Mouse (Mus musculus) myocyte (in vitro differentiated cells): ENCODE measurements around the gene Cyb561. TPM values are rescaled to one million over a fixed set of nuclear protein-coding genes. Genes with fewer than 3 reads are reported as not detected.

Source experiments
- H3K27me3 ChIP-seq: one replicate; pipeline ENCODE4 v1.6.1; 2011; ENCODE audit not compliant: control insufficient read depth, insufficient read depth, insufficient read length
- H3K36me3 ChIP-seq: one replicate; pipeline ENCODE4 v1.6.1; 2011; ENCODE audit not compliant: control insufficient read depth, insufficient read depth
- H3K4me2 ChIP-seq: one replicate; pipeline ENCODE4 v1.6.1; 2011; ENCODE audit warnings: low read depth, control low read depth
- H3K4me3 ChIP-seq: one replicate; pipeline ENCODE4 v1.5.1; 2011; ENCODE audit warnings: mild to moderate bottlenecking, control low read depth, moderate library complexity
- H3K79me2 ChIP-seq: one replicate; pipeline ENCODE4 v1.6.1; 2011; ENCODE audit not compliant: control insufficient read depth, insufficient read depth
- H3ac ChIP-seq: one replicate; pipeline ENCODE4 v1.6.1; 2011; ENCODE audit not compliant: control insufficient read depth, insufficient read length
- CEBPB ChIP-seq: IDR thresholded peaks from 2 replicates; pipeline ENCODE4 v1.6.1; 2011; ENCODE audit warnings: mild to moderate bottlenecking, moderate library complexity; ENCODE audit not compliant: poor library complexity, insufficient read depth, severe bottlenecking
- E2F4 ChIP-seq: IDR thresholded peaks from one replicate; pipeline ENCODE4 v1.6.1; 2011; ENCODE audit warnings: mild to moderate bottlenecking, control low read depth, moderate library complexity; ENCODE audit not compliant: insufficient read depth
- MAX ChIP-seq: IDR thresholded peaks from one replicate; pipeline ENCODE4 v1.6.1; 2011; ENCODE audit warnings: low read depth, mild to moderate bottlenecking, control low read depth
- MYOD1 ChIP-seq, 3 experiments: IDR thresholded peaks; one replicate each; pipeline ENCODE4 v1.6.1; 2011; ENCODE audit warnings: control low read depth in 2 of 3, low read depth in 2 of 3, mild to moderate bottlenecking in 2 of 3, moderate library complexity in 1 of 3; ENCODE audit not compliant: insufficient read length in 2 of 3, control insufficient read depth in 1 of 3
- MYOG ChIP-seq, 3 experiments: IDR thresholded peaks; one replicate each; pipeline ENCODE4 v1.6.1; 2011; ENCODE audit warnings: control low read depth in 2 of 3, low read depth in 2 of 3, mild to moderate bottlenecking in 2 of 3; ENCODE audit not compliant: insufficient read length in 2 of 3, control insufficient read depth in 1 of 3, insufficient read depth in 1 of 3
- POLR2A ChIP-seq: IDR thresholded peaks from one replicate; pipeline ENCODE4 v1.6.1; 2011; ENCODE audit warnings: low read depth, mild to moderate bottlenecking, control low read depth, moderate library complexity; ENCODE audit not compliant: insufficient read length
- POLR2AphosphoS2 ChIP-seq: IDR thresholded peaks from one replicate; pipeline ENCODE4 v1.6.1; 2011; ENCODE audit warnings: low read depth, control low read depth; ENCODE audit not compliant: insufficient read length
- REST ChIP-seq: IDR thresholded peaks from one replicate; pipeline ENCODE4 v1.6.1; 2011; ENCODE audit warnings: mild to moderate bottlenecking, control low read depth, moderate library complexity; ENCODE audit not compliant: insufficient read depth, insufficient read length
- SRF ChIP-seq: IDR thresholded peaks from one replicate; pipeline ENCODE4 v1.6.1; 2011; ENCODE audit warnings: low read depth; ENCODE audit not compliant: control insufficient read depth, insufficient read length
- TCF12 ChIP-seq: IDR thresholded peaks from one replicate; pipeline ENCODE4 v1.6.1; 2011; ENCODE audit warnings: mild to moderate bottlenecking, control low read depth; ENCODE audit not compliant: poor library complexity, insufficient read depth, severe bottlenecking
- TCF3 ChIP-seq: IDR thresholded peaks from one replicate; pipeline ENCODE4 v1.6.1; 2011; ENCODE audit warnings: low read depth, control low read depth; ENCODE audit not compliant: insufficient read length
- USF1 ChIP-seq: IDR thresholded peaks from one replicate; pipeline ENCODE4 v1.6.1; 2011; ENCODE audit warnings: low read depth, mild to moderate bottlenecking, control low read depth, moderate library complexity
- polyA plus RNA-seq: library from polyadenylated mRNA; unstranded; fragments of >200 nt; fragmentation: generic; extraction: Trizol; gene quantifications from one replicate; pipeline ENCODE4 v1.2.1, GENCODE M21; 2012; ENCODE audit warnings: missing spikeins

Gene Cyb561
- polyA plus RNA-seq, 1 experiment, result 1.5 TPM

DNA sequence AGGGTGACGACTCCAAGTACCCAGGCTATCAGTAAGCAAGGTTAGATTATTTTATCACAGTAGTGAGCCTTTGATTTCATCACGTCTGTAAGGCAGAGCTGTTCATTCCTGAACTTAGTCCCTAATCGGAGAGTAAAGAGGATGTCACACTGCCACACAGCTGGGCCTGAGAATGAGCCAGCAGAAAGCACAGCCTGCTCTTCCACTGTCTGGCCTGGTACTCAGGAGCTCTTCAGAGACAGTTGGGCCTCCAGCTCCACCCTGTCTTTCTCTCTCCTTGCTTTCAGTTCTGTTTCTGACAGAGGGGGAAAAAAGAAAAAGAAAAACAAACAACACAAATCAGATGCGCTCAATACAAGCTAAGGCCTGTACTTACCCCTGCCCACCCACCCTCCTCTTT, 13.2 kb upstream of the Cyb561 start:
- peaks cover 21% of the 10 kb centered on the region for H3K27me3 ChIP-seq
- TF ChIP-seq MAX (no peak), MYOG (IDR thresholded peaks at IDR 0.05; ENCODE audit: control insufficient read depth in 1 of 3, insufficient read depth in 1 of 3, insufficient read length in 2 of 3, low read depth in 2 of 3) (no peak), POLR2AphosphoS2 (no peak), E2F4 (no peak), TCF12 (no peak), MYOD1 (IDR thresholded peaks at IDR 0.05; ENCODE audit: control insufficient read depth in 1 of 3, insufficient read length in 2 of 3, low read depth in 2 of 3) (no peak), TCF3 (no peak), POLR2A (no peak), CEBPB (no peak), REST (no peak)
- no peaks in the 10 kb centered on the region for H3K36me3 ChIP-seq
- H3ac ChIP-seq, result no peak overlapping the region
- no peaks in the 10 kb centered on the region for H3K79me2 ChIP-seq
- H3K4me2 ChIP-seq, result no peak overlapping the region
- no peak overlapping the region for H3K4me3 ChIP-seq

DNA sequence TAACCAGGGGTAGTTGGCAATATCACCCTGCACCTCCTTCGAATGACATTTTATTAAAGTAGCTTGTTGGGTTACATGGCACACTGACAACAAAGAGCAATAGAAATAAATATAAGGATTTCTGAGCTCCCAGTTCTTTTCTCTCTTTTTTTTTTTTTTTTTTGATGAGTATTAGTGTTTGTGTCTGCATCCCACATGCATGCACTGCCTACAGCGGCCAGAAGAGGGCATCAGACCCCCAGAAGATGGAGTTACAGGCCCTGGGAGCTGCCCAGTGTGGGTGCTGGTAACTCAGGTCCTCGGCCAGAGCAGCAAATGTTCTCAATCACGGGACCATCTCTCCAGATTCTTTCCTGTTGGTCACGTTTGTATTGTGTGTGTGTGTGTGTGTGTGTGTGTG, 11.6 kb upstream of the Cyb561 start:
- Histone ChIP-seq H3K36me3 (no peaks in the 10 kb centered on the region), H3K79me2 (no peaks in the 10 kb centered on the region), H3ac (no peak overlapping the region), H3K4me2 (no peak overlapping the region), H3K4me3 (no peak overlapping the region), H3K27me3 (peaks cover 21% of the 10 kb centered on the region)
- TF ChIP-seq CEBPB (no peak), POLR2AphosphoS2 (no peak), MYOG (IDR thresholded peaks at IDR 0.05; ENCODE audit: control insufficient read depth in 1 of 3, insufficient read depth in 1 of 3, insufficient read length in 2 of 3, low read depth in 2 of 3) (no peak), POLR2A (no peak)

DNA sequence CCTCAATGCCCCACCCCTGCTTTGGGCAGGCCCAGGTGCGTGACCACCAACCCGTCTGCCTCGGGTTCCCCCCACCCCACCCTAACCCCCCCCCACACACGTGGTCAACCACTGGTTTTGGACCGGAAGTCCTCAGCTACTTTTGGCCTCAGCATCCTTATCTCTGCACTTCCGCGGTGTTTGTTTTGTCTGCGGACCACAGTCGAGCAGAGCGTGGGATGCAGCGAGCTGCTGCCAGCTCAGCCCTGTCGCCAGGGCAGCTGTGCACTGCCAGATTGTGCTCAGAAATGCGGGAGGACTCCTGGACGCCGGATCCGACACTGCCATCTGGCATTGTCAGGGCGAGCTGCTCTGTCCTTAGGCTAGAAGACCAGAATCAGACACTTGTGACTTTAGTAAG, 6.2 kb upstream of the Cyb561 start:
- Histone ChIP-seq H3ac (no peak overlapping the region), H3K4me2 (peak overlapping the region; percentile 84), H3K79me2 (no peaks in the 10 kb centered on the region), H3K4me3 (no peak overlapping the region), H3K27me3 (no peaks in the 10 kb centered on the region), H3K36me3 (no peaks in the 10 kb centered on the region)
- TF ChIP-seq MYOG (IDR thresholded peaks at IDR 0.05; ENCODE audit: control insufficient read depth in 1 of 3, insufficient read depth in 1 of 3, insufficient read length in 2 of 3, low read depth in 2 of 3) (peak in 2 of 3 experiments; percentile 73 to 86), MAX (no peak), POLR2A (peak; percentile 55), E2F4 (no peak), TCF3 (peak; percentile 62), MYOD1 (IDR thresholded peaks at IDR 0.05; ENCODE audit: control insufficient read depth in 1 of 3, insufficient read length in 2 of 3, low read depth in 2 of 3) (peak in 2 of 3 experiments; percentile 80 to 91), USF1 (peak; percentile 54)

GRCm38 (mm10) chr11:105958566-105958965, 5.4 kb upstream of the Cyb561 start:
- Histone ChIP-seq H3K4me3 (no peak overlapping the region), H3K36me3 (no peaks in the 10 kb centered on the region), H3K27me3 (no peaks in the 10 kb centered on the region), H3K79me2 (no peaks in the 10 kb centered on the region), H3K4me2 (peak overlapping the region; percentile 84), H3ac (no peak overlapping the region)
- TF ChIP-seq POLR2AphosphoS2 (no peak), MYOD1 (IDR thresholded peaks at IDR 0.05; ENCODE audit: control insufficient read depth in 1 of 3, insufficient read length in 2 of 3, low read depth in 2 of 3) (peak in 1 of 3 experiments; percentile 47)

DNA sequence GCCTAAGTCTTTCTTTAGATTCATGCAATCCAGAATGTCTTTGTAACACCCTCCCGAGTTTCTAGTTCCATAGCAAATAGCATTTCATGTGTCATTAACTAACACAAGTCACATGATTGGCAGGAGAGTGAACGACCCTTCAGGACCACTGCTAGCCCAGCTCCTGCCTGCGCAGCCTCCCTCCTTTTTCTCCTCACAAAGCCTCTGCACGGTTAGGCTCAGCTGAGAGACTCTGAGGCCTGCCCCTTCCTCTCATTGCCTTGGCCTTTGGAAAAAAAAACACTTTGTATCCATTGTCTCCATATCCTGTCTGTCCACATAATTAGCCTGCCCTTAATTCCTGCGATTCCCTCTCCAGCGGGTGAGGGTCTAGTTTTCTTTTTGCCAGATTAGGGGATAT, 4.4 kb upstream of the Cyb561 start:
- TF ChIP-seq MYOD1 (IDR thresholded peaks at IDR 0.05; ENCODE audit: control insufficient read depth in 1 of 3, insufficient read length in 2 of 3, low read depth in 2 of 3) (no peak), POLR2A (no peak), POLR2AphosphoS2 (no peak), CEBPB (no peak), TCF12 (no peak), MYOG (IDR thresholded peaks at IDR 0.05; ENCODE audit: control insufficient read depth in 1 of 3, insufficient read depth in 1 of 3, insufficient read length in 2 of 3, low read depth in 2 of 3) (no peak), REST (no peak), USF1 (no peak), MAX (no peak), TCF3 (no peak), E2F4 (no peak), SRF (no peak)
- Histone ChIP-seq H3K4me3 (no peak overlapping the region), H3K36me3 (no peaks in the 10 kb centered on the region), H3K4me2 (no peak overlapping the region), H3K79me2 (no peaks in the 10 kb centered on the region), H3ac (no peak overlapping the region), H3K27me3 (no peaks in the 10 kb centered on the region)
